Mouse (Mus musculus) forebrain, postnatal 0 days (tissue): Measurements from ENCODE around the gene Clcn3. TPM values are rescaled to one million over a fixed set of nuclear protein-coding genes. Genes with fewer than 3 reads are reported as not detected.

Experiments
- ATAC-seq: fragments of 200-750 bp; cut with Nextera tagmentation; 2 replicates; pipeline ENCODE4 v1.8.0; 2017; ENCODE audit warnings: mild to moderate bottlenecking, moderate library complexity
- DNase-seq: peaks from one replicate; pipeline ENCODE4 v3.0.0-alpha.2; 2015
- H3K27ac ChIP-seq: fragments of 300-500 bp; sonication (generic); 2 replicates; pipeline ENCODE4 v1.5.1; 2014; ENCODE audit warnings: low read depth, mild to moderate bottlenecking, antibody characterized with exemption, low read length, moderate library complexity, mixed read lengths
- H3K27me3 ChIP-seq: fragments of 300-500 bp; sonication (generic); 2 replicates; pipeline ENCODE4 v1.6.1; 2014; ENCODE audit warnings: mild to moderate bottlenecking, low read length, mixed read lengths; ENCODE audit not compliant: insufficient read depth
- H3K36me3 ChIP-seq: fragments of 300-500 bp; sonication (generic); 2 replicates; pipeline ENCODE4 v1.6.1; 2014; ENCODE audit warnings: mild to moderate bottlenecking, moderate library complexity; ENCODE audit not compliant: insufficient read depth
- H3K4me1 ChIP-seq: fragments of 300-500 bp; sonication (generic); 2 replicates; pipeline ENCODE4 v1.6.1; 2014; ENCODE audit warnings: antibody characterized with exemption; ENCODE audit not compliant: insufficient read depth
- H3K4me2 ChIP-seq: fragments of 300-500 bp; sonication (generic); 2 replicates; pipeline ENCODE4 v1.6.1; 2014; ENCODE audit warnings: low read depth, mild to moderate bottlenecking, moderate library complexity
- H3K4me3 ChIP-seq: fragments of 300-500 bp; sonication (generic); 2 replicates; pipeline ENCODE4 v1.5.1; 2014; ENCODE audit warnings: low read depth, low read length, mixed read lengths
- H3K9ac ChIP-seq: fragments of 300-500 bp; sonication (generic); 2 replicates; pipeline ENCODE4 v1.6.1; 2014; ENCODE audit warnings: mild to moderate bottlenecking
- H3K9me3 ChIP-seq: fragments of 300-500 bp; sonication (generic); 2 replicates; pipeline ENCODE4 v1.6.1; 2016; ENCODE audit warnings: low read length
- CTCF ChIP-seq: sonication (generic); IDR thresholded peaks from 2 replicates; pipeline ENCODE4 v1.5.1; 2016; ENCODE audit warnings: antibody characterized with exemption, control low read depth, low read depth
- WGBS: fragments of 180-500 bp; shearing (Covaris S2); extraction: QIAGEN DNeasy Blood & Tissue Kit; methylation state at CpG from one replicate; pipeline ENCODE4 v1.1.7; 2014; 5-methylcytosine and 5-hydroxymethylcytosine counted together
- polyA plus RNA-seq: library from polyadenylated mRNA; unstranded; fragments of >200 nt; fragmentation: Nextera tagmentation; extraction: Ambion mirVana; gene quantifications from 2 replicates; pipeline ENCODE4 v1.2.1, GENCODE M21; 2015
- total RNA-seq: library from RNA; depleted of rRNA; stranded (reverse); fragments of >200 nt; gene quantifications from 2 replicates; pipeline ENCODE4 v1.2.3, GENCODE M21; 2014

The Clcn3 gene
- total and polyA plus RNA-seq, 2 experiments from 2014 or later, result 74.4 to 109 TPM

- H3K27me3 ChIP-seq, result no peaks in the 10 kb centered on the region
- H3K4me1 ChIP-seq, result no peaks in the 10 kb centered on the region
- no peak for DNase-seq
- H3K27ac ChIP-seq, result no peak overlapping the region
- no peak for ATAC-seq
- H3K36me3 ChIP-seq, result no peaks in the 10 kb centered on the region
- 26% methylated on average over 5 of the region's 5 CpGs for WGBS
- H3K4me2 ChIP-seq, result peak overlapping the region; percentile 25
- no peak for TF ChIP-seq CTCF
- 0 out of 2 replicates have a peak overlapping the region, but pooled peaks have one; percentile 18 for H3K9ac ChIP-seq
- H3K9me3 ChIP-seq, result no peaks in the 10 kb centered on the region
- no peak overlapping the region for H3K4me3 ChIP-seq
Measured at GRCm38 (mm10) chr8:60952803-60953202, 30.3 kb downstream of the Clcn3 start.

- ATAC-seq (no peak), DNase-seq (no peak)
- H3K9me3 ChIP-seq, result no peaks in the 10 kb centered on the region
- H3K27me3 ChIP-seq, result no peaks in the 10 kb centered on the region
- H3K4me3 ChIP-seq, result no peak overlapping the region
- TF ChIP-seq CTCF, result no peak
- no peaks in the 10 kb centered on the region for H3K4me1 ChIP-seq
- H3K27ac ChIP-seq, result no peak overlapping the region
- WGBS, result 98% methylated on average over 1 of the region's 1 CpGs
- H3K4me2 ChIP-seq, result no peak overlapping the region
- no peak overlapping the region for H3K9ac ChIP-seq
- no peaks in the 10 kb centered on the region for H3K36me3 ChIP-seq
Measured at GRCm38 (mm10) chr8:60951757-60952156, 31.3 kb downstream of the Clcn3 start.

- no peak overlapping the region for H3K4me2 ChIP-seq
- H3K4me3 ChIP-seq, result no peak overlapping the region
- DNase-seq, result no peak
- 57% methylated on average over 4 of the region's 4 CpGs for WGBS
- H3K9ac ChIP-seq, result no peak overlapping the region
- no peaks in the 10 kb centered on the region for H3K27me3 ChIP-seq
- no peak overlapping the region for H3K27ac ChIP-seq
- H3K36me3 ChIP-seq, result no peaks in the 10 kb centered on the region
- no peak for ATAC-seq
- no peak for TF ChIP-seq CTCF
- H3K9me3 ChIP-seq, result no peaks in the 10 kb centered on the region
- H3K4me1 ChIP-seq, result no peaks in the 10 kb centered on the region
Measured at GRCm38 (mm10) chr8:60951271-60951670, 31.8 kb downstream of the Clcn3 start.

GRCm38 (mm10) chr8:60949859-60950258, 33.2 kb downstream of the Clcn3 start:
- no peaks in the 10 kb centered on the region for H3K4me1 ChIP-seq
- no peak overlapping the region for H3K27ac ChIP-seq
- no peak overlapping the region for H3K9ac ChIP-seq
- ATAC-seq (no peak), DNase-seq (no peak)
- H3K9me3 ChIP-seq, result no peaks in the 10 kb centered on the region
- H3K4me2 ChIP-seq, result no peak overlapping the region
- H3K27me3 ChIP-seq, result no peaks in the 10 kb centered on the region
- H3K36me3 ChIP-seq, result no peaks in the 10 kb centered on the region
- TF ChIP-seq CTCF, result no peak
- no peak overlapping the region for H3K4me3 ChIP-seq
- 60% methylated on average over 4 of the region's 4 CpGs for WGBS

- no peaks in the 10 kb centered on the region for H3K4me1 ChIP-seq
- DNase-seq, result no peak
- H3K27ac ChIP-seq, result no peak overlapping the region
- H3K4me2 ChIP-seq, result no peak overlapping the region
- TF ChIP-seq CTCF, result no peak
- H3K36me3 ChIP-seq, result no peaks in the 10 kb centered on the region
- H3K27me3 ChIP-seq, result no peaks in the 10 kb centered on the region
- H3K4me3 ChIP-seq, result no peak overlapping the region
- H3K9ac ChIP-seq, result no peak overlapping the region
- H3K9me3 ChIP-seq, result no peaks in the 10 kb centered on the region
- ATAC-seq, result no peak
Measured at GRCm38 (mm10) chr8:60947503-60947902, 35.6 kb downstream of the Clcn3 start.

GRCm38 (mm10) chr8:60942867-60943266, 40.2 kb downstream of the Clcn3 start:
- DNase-seq, result no peak
- ATAC-seq, result no peak
- Histone ChIP-seq H3K36me3 (no peaks in the 10 kb centered on the region), H3K4me3 (no peak overlapping the region), H3K27ac (no peak overlapping the region), H3K4me2 (no peak overlapping the region), H3K9ac (no peak overlapping the region), H3K9me3 (no peaks in the 10 kb centered on the region), H3K27me3 (no peaks in the 10 kb centered on the region), H3K4me1 (no peaks in the 10 kb centered on the region)
- 0 out of 2 replicates have a peak, but pooled peaks have one; percentile 17 for TF ChIP-seq CTCF
- WGBS, result 97% methylated on average over 2 of the region's 2 CpGs

- no peak overlapping the region for H3K27ac ChIP-seq
- H3K4me2 ChIP-seq, result no peak overlapping the region
- no peak for TF ChIP-seq CTCF
- 21% methylated on average over 3 of the region's 3 CpGs for WGBS
- H3K27me3 ChIP-seq, result no peaks in the 10 kb centered on the region
- H3K9ac ChIP-seq, result no peak overlapping the region
- H3K4me1 ChIP-seq, result no peaks in the 10 kb centered on the region
- H3K4me3 ChIP-seq, result no peak overlapping the region
- ATAC-seq, result no peak
- no peak for DNase-seq
- H3K36me3 ChIP-seq, result peaks cover 5% of the 10 kb centered on the region; the same call in 1 of the 2 replicates
- no peaks in the 10 kb centered on the region for H3K9me3 ChIP-seq
Measured at GRCm38 (mm10) chr8:60938717-60939424, 44.2 kb downstream of the Clcn3 start.
